In the genomic region with DNA sequence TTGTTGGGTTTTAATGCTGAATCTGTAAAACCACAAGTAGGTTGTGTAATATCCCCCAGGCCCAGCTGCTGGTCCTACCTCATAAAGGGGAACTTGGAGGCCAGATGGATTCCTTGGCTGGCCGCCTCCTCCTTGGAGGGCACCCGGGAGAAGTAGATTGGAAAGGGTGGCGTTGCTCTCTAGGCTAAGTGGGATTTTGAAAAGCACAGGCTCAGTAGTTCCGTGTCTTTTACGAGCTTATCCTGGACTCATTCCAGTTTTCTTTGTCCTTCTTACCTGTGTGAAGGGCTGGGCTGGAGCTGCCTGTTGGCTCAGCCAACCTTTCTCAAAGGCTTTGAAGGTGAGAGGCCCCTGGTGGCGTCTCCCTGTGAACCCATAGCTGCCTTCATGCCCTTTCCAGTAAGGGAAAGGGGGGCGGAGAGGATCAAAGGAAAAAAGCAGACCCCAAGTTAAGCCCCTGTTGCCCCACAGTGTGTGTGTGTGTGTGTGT, we compare ENCODE assay signal across 9 mouse cellular contexts. TPM values are rescaled to one million over a fixed set of nuclear protein-coding genes. Genes with fewer than 3 reads are reported as not detected.
DNase-seq lines count a peak whose midpoint lies in the region; ATAC-seq and TF ChIP-seq lines count a peak whose summit lies in the region.
"Had no signal": no experiment of that assay in that cellular context is flagged by ENCODE, and none has a peak within 500 bp of the region (broad histone marks: within the 10 kb centered on the region; RNA-seq: fewer than 3 reads in every experiment).

No protein-coding gene starts in this region.

- no peak for TF ChIP-seq CTCF in kidney, postnatal 0 days (IDR thresholded peaks at IDR 0.05; ENCODE audit: low read depth)
- no peak for TF ChIP-seq CTCF in lung, adult 2 months (IDR thresholded peaks at IDR 0.05; ENCODE audit: insufficient read depth, low read length)
- no peak for TF ChIP-seq CTCF in olfactory bulb, adult 2 months (IDR thresholded peaks at IDR 0.05; ENCODE audit: insufficient read depth, low read depth, low read length)

- DNase-seq in urinary bladder, adult 18-20 months (ENCODE audit: low spot score in 2 of 2) = peak; percentile 37
- DNase-seq in urinary bladder, adult 2 months (ENCODE audit: low spot score) = no peak
- DNase-seq in forebrain, embryonic 11.5 days (ENCODE audit: low spot score) = no peak
- peak; percentile 46 for DNase-seq in kidney, postnatal 0 days (ENCODE audit: low spot score)
- DNase-seq in lung, adult 2 months = peak; percentile 71

- peak; percentile 23; the same call in 1 of the 2 replicates for ATAC-seq in forebrain, embryonic 11.5 days (replicated peaks; ENCODE audit: low FRiP score)
- 0 out of 2 replicates have a peak, but pooled peaks have one; percentile 1 for ATAC-seq in heart, embryonic 15.5 days (replicated peaks; ENCODE audit: insufficient number of reproducible peaks, insufficient read depth, low FRiP score, low read depth)
- ATAC-seq in kidney, postnatal 0 days (replicated peaks; ENCODE audit: low FRiP score, low read depth) = peak; percentile 49
- no peak for ATAC-seq in activated CD4-positive, CD25-positive, alpha-beta regulatory T cell, adult 4 months

- no peaks in the 10 kb centered on the region for H3K27me3 ChIP-seq in forebrain, embryonic 11.5 days (ENCODE audit: control insufficient read depth, insufficient read depth, low read length)
- no peaks in the 10 kb centered on the region for H3K27me3 ChIP-seq in heart, embryonic 15.5 days
- no peaks in the 10 kb centered on the region for H3K27me3 ChIP-seq in kidney, postnatal 0 days (ENCODE audit: insufficient read depth, low read length)
- H3K27me3 ChIP-seq: Patski had no signal

- no peaks in the 10 kb centered on the region for H3K36me3 ChIP-seq in forebrain, embryonic 11.5 days (ENCODE audit: control insufficient read depth, insufficient read depth, low read length)
- H3K36me3 ChIP-seq in heart, embryonic 15.5 days = peaks cover 4% of the 10 kb centered on the region; the same call in 1 of the 2 replicates
- H3K36me3 ChIP-seq in kidney, postnatal 0 days (ENCODE audit: insufficient read depth, low read length) = 0 out of 2 replicates have a peak, but pooled peaks cover 4% of the 10 kb centered on the region

- peak overlapping the region; percentile 81 for H3K27ac ChIP-seq in forebrain, embryonic 11.5 days (ENCODE audit: low read depth, low read length)
- peak overlapping the region; percentile 98 for H3K27ac ChIP-seq in heart, embryonic 15.5 days
- peak overlapping the region; percentile 94 for H3K27ac ChIP-seq in kidney, postnatal 0 days
- peak overlapping the region; percentile 91 for H3K27ac ChIP-seq in olfactory bulb, adult 2 months (ENCODE audit: insufficient read depth, low read depth, low read length)

- peak overlapping the region; percentile 62; the same call in 1 of the 2 replicates for H3K4me2 ChIP-seq in forebrain, embryonic 11.5 days (ENCODE audit: low read depth, low read length, severe bottlenecking)
- H3K4me2 ChIP-seq in heart, embryonic 15.5 days = peak overlapping the region; percentile 66
- H3K4me2 ChIP-seq in kidney, postnatal 0 days (ENCODE audit: low read length) = peak overlapping the region; percentile 45

- no peak overlapping the region for H3K4me3 ChIP-seq in forebrain, embryonic 11.5 days (ENCODE audit: low read depth, low read length)
- peak overlapping the region; percentile 58 for H3K4me3 ChIP-seq in heart, embryonic 15.5 days
- H3K4me3 ChIP-seq in kidney, postnatal 0 days (replicated peaks; ENCODE audit: low read depth, low read length) = no peak overlapping the region
- H3K4me3 ChIP-seq in lung, adult 2 months (replicated peaks; ENCODE audit: extremely low read depth, low read depth, low read length) = peak overlapping the region; percentile 83
- H3K4me3 ChIP-seq in olfactory bulb, adult 2 months (ENCODE audit: insufficient read depth, low read depth, low read length) = peak overlapping the region; percentile 53

- no peak for TF ChIP-seq POLR2A in lung, adult 2 months (IDR thresholded peaks at IDR 0.05; ENCODE audit: borderline replicate concordance, extremely low read depth, low read depth, low read length)
- 0 out of 2 replicates have a peak, but pooled peaks have one; percentile 6 for TF ChIP-seq POLR2A in olfactory bulb, adult 2 months (IDR thresholded peaks at IDR 0.05; ENCODE audit: insufficient read depth, low read depth, low read length)

- H3K9ac ChIP-seq in forebrain, embryonic 11.5 days (ENCODE audit: low read length) = peak overlapping the region; percentile 55
- peak overlapping the region; percentile 73; the same call in 1 of the 2 replicates for H3K9ac ChIP-seq in heart, embryonic 15.5 days
- peak overlapping the region; percentile 50; the same call in 1 of the 2 replicates for H3K9ac ChIP-seq in kidney, postnatal 0 days (ENCODE audit: low read depth, low read length)

- peaks cover 9% of the 10 kb centered on the region; the same call in 1 of the 2 replicates for H3K4me1 ChIP-seq in forebrain, embryonic 11.5 days (replicated peaks; ENCODE audit: control insufficient read depth, insufficient read depth, low read length)
- H3K4me1 ChIP-seq in heart, embryonic 15.5 days (replicated peaks) = peaks cover 52% of the 10 kb centered on the region
- H3K4me1 ChIP-seq in kidney, postnatal 0 days (replicated peaks; ENCODE audit: insufficient read depth, low read length) = peaks cover 21% of the 10 kb centered on the region
- H3K4me1 ChIP-seq in lung, adult 2 months (ENCODE audit: control insufficient read depth, insufficient read depth, low read length) = peaks cover 26% of the 10 kb centered on the region
- peaks cover 23% of the 10 kb centered on the region for H3K4me1 ChIP-seq in olfactory bulb, adult 2 months (ENCODE audit: control insufficient read depth, insufficient read depth, low read length)

- H3K9me3 ChIP-seq in forebrain, embryonic 11.5 days (ENCODE audit: control insufficient read depth, low read length) = no peaks in the 10 kb centered on the region
- H3K9me3 ChIP-seq in heart, embryonic 15.5 days (replicated peaks) = no peaks in the 10 kb centered on the region
- no peaks in the 10 kb centered on the region for H3K9me3 ChIP-seq in kidney, postnatal 0 days (replicated peaks; ENCODE audit: low read length)

- WGBS in forebrain, embryonic 11.5 days = 46% methylated on average over 7 of the region's 7 CpGs
- 36% methylated on average over 7 of the region's 7 CpGs for WGBS in heart, embryonic 15.5 days
- WGBS in kidney, postnatal 0 days = 31% methylated on average over 7 of the region's 7 CpGs
- 39% methylated on average over 7 of the region's 7 CpGs for WGBS in lung, adult 2 months
- 34% methylated on average over 7 of the region's 7 CpGs for WGBS in olfactory bulb, adult 2 months

RNA-seq across cellular contexts. Expression of a gene that starts 42.4 kb away (rescaled TPM):
- polyA plus RNA-seq in urinary bladder, adult 2 months (2012; rRNA removed) = 61.3 and 78.9 TPM in 2 replicates
- 142 and 144 TPM in 2 replicates for polyA plus RNA-seq in forebrain, embryonic 11.5 days (2014; fragmentation: Nextera tagmentation; extraction: Ambion mirVana)
- polyA plus RNA-seq in heart, embryonic 15.5 days (2015; fragmentation: Nextera tagmentation; extraction: Ambion mirVana) = 163 and 180 TPM in 2 replicates
- polyA plus RNA-seq in kidney, postnatal 0 days (2015; fragmentation: Nextera tagmentation; extraction: Ambion mirVana) = 203 and 212 TPM in 2 replicates
- polyA plus RNA-seq in lung, adult 2 months (2012; rRNA removed) = 23.5 and 27.3 TPM in 2 replicates
- polyA plus RNA-seq in olfactory bulb, adult 2 months (2012; ENCODE audit: insufficient read depth, insufficient read length, low replicate concordance, missing spikeins) = not detected in 2 replicates
- 100 to 1,000 TPM; 124 to 131 TPM for polyA plus RNA-seq in activated CD4-positive, CD25-positive, alpha-beta regulatory T cell, adult 4 months (2017; shearing (Covaris generic))

Comparison
In these comparisons a context has a peak if more than half of its experiments do, and no peak if none do; other contexts are left out.
1. DNase-seq: peak in urinary bladder, adult 18-20 months (2 of 2), kidney, postnatal 0 days (single experiment) and lung, adult 2 months (single experiment); none in urinary bladder, adult 2 months (single experiment) and forebrain, embryonic 11.5 days (single experiment).
2. H3K4me3 ChIP-seq: peak in heart, embryonic 15.5 days (single experiment), lung, adult 2 months (single experiment) and olfactory bulb, adult 2 months (single experiment); none in forebrain, embryonic 11.5 days (single experiment) and kidney, postnatal 0 days (single experiment).
3. Peak in every context shown above with its lines, with median percentiles within 50 percentile points of each other: H3K27ac ChIP-seq, H3K4me2 ChIP-seq and H3K9ac ChIP-seq.